Mouse (Mus musculus) left cerebral cortex, adult 8-10 months (tissue): ENCODE measurements around the gene Tex22. TPM values are rescaled to one million over a fixed set of nuclear protein-coding genes. Genes with fewer than 3 reads are reported as not detected.

Experiments used
- DNase-seq, 2 experiments: peaks; one replicate each; pipeline ENCODE4 v3.0.0; 2022; ENCODE audit warnings: low spot score in 2 of 2
- total RNA-seq, 4 experiments: library from RNA; stranded (reverse); gene quantifications; 2 replicates each; pipeline ENCODE4 v1.2.4; 2022

The Tex22 gene
- total RNA-seq, 4 experiments from 2014 or later: 0.30 to 1.5 (median 0.96) TPM

GRCm38 (mm10) chr12:113100448-113101076 lies 26.3 kb downstream of the Tex22 start:
- DNase-seq: no peak

- DNase-seq: no peak
These were observed 27.1 kb downstream of the Tex22 start for GRCm38 (mm10) chr12:113101251-113101960.

- DNase-seq: no peak
These were observed 28.2 kb downstream of the Tex22 start for GRCm38 (mm10) chr12:113102461-113102860.

GRCm38 (mm10) chr12:113103846-113104451 lies 29.6 kb downstream of the Tex22 start:
- no peak for DNase-seq

GRCm38 (mm10) chr12:113106386-113106785 lies 32.1 kb downstream of the Tex22 start:
- no peak for DNase-seq

GRCm38 (mm10) chr12:113107431-113108124 lies 33.3 kb downstream of the Tex22 start:
- DNase-seq: no peak

GRCm38 (mm10) chr12:113108528-113109283 lies 34.4 kb downstream of the Tex22 start:
- DNase-seq: no peak

GRCm38 (mm10) chr12:113109801-113110200 lies 35.5 kb downstream of the Tex22 start:
- no peak for DNase-seq

GRCm38 (mm10) chr12:113114141-113114540 lies 39.8 kb downstream of the Tex22 start:
- DNase-seq: no peak

- no peak for DNase-seq
These were observed 40.7 kb downstream of the Tex22 start for GRCm38 (mm10) chr12:113114856-113115538.

- no peak for DNase-seq
These were observed 45.5 kb downstream of the Tex22 start for GRCm38 (mm10) chr12:113119516-113120410.

GRCm38 (mm10) chr12:113124726-113125125 lies 50.4 kb downstream of the Tex22 start:
- DNase-seq: no peak

GRCm38 (mm10) chr12:113130732-113131131 lies 56.4 kb downstream of the Tex22 start:
- DNase-seq: no peak

- no peak for DNase-seq
These were observed 57.3 kb downstream of the Tex22 start for GRCm38 (mm10) chr12:113131601-113132000.

- no peak for DNase-seq
These were observed 58.3 kb downstream of the Tex22 start for GRCm38 (mm10) chr12:113132567-113132966.

- DNase-seq: no peak
These were observed 59.0 kb downstream of the Tex22 start for GRCm38 (mm10) chr12:113133260-113133659.

GRCm38 (mm10) chr12:113133861-113134403 lies 59.6 kb downstream of the Tex22 start:
- DNase-seq: no peak

- DNase-seq: no peak
These were observed 60.2 kb downstream of the Tex22 start for GRCm38 (mm10) chr12:113134502-113134901.

GRCm38 (mm10) chr12:113135401-113135800 lies 61.1 kb downstream of the Tex22 start:
- no peak for DNase-seq
